Mouse (Mus musculus): Measurements from ENCODE around the gene Irf2bpl. TPM values are rescaled to one million over a fixed set of nuclear protein-coding genes. Genes with fewer than 3 reads are reported as not detected.
A peak's percentile ranks its signal among the peaks of the same experiment; 100 is the strongest.

Gene Irf2bpl
- total and polyA plus RNA-seq, 3 experiments = 7.0 to 19.6 (median 12.1) TPM

GRCm38 (mm10) chr12:86876981-86877380 lies 7.6 kb downstream of the Irf2bpl start:
- no peaks in the 10 kb centered on the region for H3K27me3 ChIP-seq (replicated peaks)
- H3K4me2 ChIP-seq (ENCODE audit: insufficient read depth, low read depth, poor library complexity, severe bottlenecking) = no peak overlapping the region
- no peak for DNase-seq (ENCODE audit: extremely low read depth)
- in situ Hi-C loops (cut with MboI; ENCODE audit: low pct_ligation_motif_present, low pct_unique_long_range_greater_than_20kb, low sequenced_read_pairs) (no loop called here), dilution Hi-C loops (cut with MboI; ENCODE audit: extremely low pct_ligation_motif_present, extremely low pct_unique_long_range_greater_than_20kb, low sequenced_read_pairs) (no loop called here)
- H3K27ac ChIP-seq (ENCODE audit: insufficient read depth, low read depth) = no peak overlapping the region
- TF ChIP-seq ZMIZ1 (IDR thresholded peaks at IDR 0.05; ENCODE audit: low read depth, low read length) (no peak), KAT2A (IDR thresholded peaks at IDR 0.05; ENCODE audit: insufficient replicate concordance, low read length) (no peak), MXI1 (IDR thresholded peaks at IDR 0.05; ENCODE audit: low read depth, low read length) (no peak), MYC (IDR thresholded peaks at IDR 0.05; ENCODE audit: low read depth, low read length) (no peak), PAX5 (IDR thresholded peaks at IDR 0.05; ENCODE audit: low read length) (no peak), IRF4 (IDR thresholded peaks at IDR 0.05; ENCODE audit: low read depth, low read length) (no peak), ZNF384 (IDR thresholded peaks at IDR 0.05; ENCODE audit: low read depth, low read length) (no peak), JUN (IDR thresholded peaks at IDR 0.05; ENCODE audit: insufficient read depth, low read depth, low read length) (no peak), JUND (conservative IDR thresholded peaks at IDR 0.05; ENCODE audit: low read depth, low read length) (no peak), CHD1 (IDR thresholded peaks at IDR 0.05; ENCODE audit: low read depth, low read length) (no peak), CHD2 (IDR thresholded peaks at IDR 0.05; ENCODE audit: low read length) (no peak), ELF1 (IDR thresholded peaks at IDR 0.05; ENCODE audit: low read depth, low read length) (no peak), SIN3A (IDR thresholded peaks at IDR 0.05; ENCODE audit: low read length) (no peak)
- H3K4me3 ChIP-seq (replicated peaks in 1 of 3; ENCODE audit: low read depth in 2 of 3, low read length in 2 of 3, poor library complexity in 1 of 3) = no peak overlapping the region
- H3K9ac ChIP-seq (ENCODE audit: insufficient read depth, low read depth) = no peak overlapping the region
- H3K36me3 ChIP-seq (replicated peaks in 1 of 2; ENCODE audit: control insufficient read depth in 1 of 2, insufficient read depth in 1 of 2, low read length in 1 of 2) = peaks cover 5 to 6% of the 10 kb centered on the region in 2 experiments
- H3K9me3 ChIP-seq (replicated peaks; ENCODE audit: low read length) = no peaks in the 10 kb centered on the region
- peaks cover 5% of the 10 kb centered on the region; the same call in 1 of the 2 replicates for H3K79me2 ChIP-seq (replicated peaks; ENCODE audit: control insufficient read depth, extremely low read depth, insufficient read depth, poor library complexity, severe bottlenecking)
- H3K4me1 ChIP-seq (ENCODE audit: control insufficient read depth in 1 of 2, insufficient read depth in 2 of 2) = peaks cover 20 to 44% of the 10 kb centered on the region in 2 experiments

GRCm38 (mm10) chr12:86876116-86876515 lies 8.5 kb downstream of the Irf2bpl start:
- peak; percentile 80 for DNase-seq (ENCODE audit: extremely low read depth)
- no peak overlapping the region for H3K9ac ChIP-seq (ENCODE audit: insufficient read depth, low read depth)
- no peak overlapping the region for H3K27ac ChIP-seq (ENCODE audit: insufficient read depth, low read depth)
- peaks cover 16 to 40% of the 10 kb centered on the region in 2 experiments for H3K4me1 ChIP-seq (ENCODE audit: control insufficient read depth in 1 of 2, insufficient read depth in 2 of 2)
- peaks cover 0 to 2% of the 10 kb centered on the region in 2 experiments for H3K36me3 ChIP-seq (replicated peaks in 1 of 2; ENCODE audit: control insufficient read depth in 1 of 2, insufficient read depth in 1 of 2, low read length in 1 of 2)
- no peaks in the 10 kb centered on the region for H3K27me3 ChIP-seq (replicated peaks)
- no peaks in the 10 kb centered on the region for H3K79me2 ChIP-seq (replicated peaks; ENCODE audit: control insufficient read depth, extremely low read depth, insufficient read depth, poor library complexity, severe bottlenecking)
- dilution Hi-C loops (cut with MboI; ENCODE audit: extremely low pct_ligation_motif_present, extremely low pct_unique_long_range_greater_than_20kb, low sequenced_read_pairs) (no loop called here), in situ Hi-C loops (cut with MboI; ENCODE audit: low pct_ligation_motif_present, low pct_unique_long_range_greater_than_20kb, low sequenced_read_pairs) (no loop called here)
- peak overlapping the region; percentile 10; the same call in 1 of the 2 replicates for H3K4me2 ChIP-seq (ENCODE audit: insufficient read depth, low read depth, poor library complexity, severe bottlenecking)
- no peak overlapping the region for H3K4me3 ChIP-seq (replicated peaks in 1 of 3; ENCODE audit: low read depth in 2 of 3, low read length in 2 of 3, poor library complexity in 1 of 3)
- no peaks in the 10 kb centered on the region for H3K9me3 ChIP-seq (replicated peaks; ENCODE audit: low read length)
- TF ChIP-seq MAZ (IDR thresholded peaks at IDR 0.05; ENCODE audit: low read depth, low read length) (no peak), MXI1 (IDR thresholded peaks at IDR 0.05; ENCODE audit: low read depth, low read length) (no peak), BHLHE40 (IDR thresholded peaks at IDR 0.05; ENCODE audit: low read depth, low read length) (peak; percentile 33), ZC3H11A (IDR thresholded peaks at IDR 0.05; ENCODE audit: low read depth, low read length) (no peak), POLR2A (IDR thresholded peaks at IDR 0.05; ENCODE audit: low read depth, low read length) (no peak), ZMIZ1 (IDR thresholded peaks at IDR 0.05; ENCODE audit: low read depth, low read length) (no peak), EP300 (IDR thresholded peaks at IDR 0.05; ENCODE audit: low read length) (peak; percentile 89), RAD21 (IDR thresholded peaks at IDR 0.05; ENCODE audit: low read depth, low read length) (no peak; the same call in none of the 2 replicates), NELFE (IDR thresholded peaks at IDR 0.05; ENCODE audit: low read depth, low read length) (no peak), NRF1 (IDR thresholded peaks at IDR 0.05; ENCODE audit: low read depth, low read length) (no peak), MAFK (IDR thresholded peaks at IDR 0.05; ENCODE audit: insufficient replicate concordance, low read length) (no peak), KAT2A (IDR thresholded peaks at IDR 0.05; ENCODE audit: insufficient replicate concordance, low read length) (no peak), MYC (IDR thresholded peaks at IDR 0.05; ENCODE audit: low read depth, low read length) (0 out of 2 replicates have a peak, but pooled peaks have one; percentile 24), IRF4 (IDR thresholded peaks at IDR 0.05; ENCODE audit: low read depth, low read length) (peak; percentile 94), SMC3 (IDR thresholded peaks at IDR 0.05; ENCODE audit: low read depth, low read length) (peak; percentile 28), RCOR1 (conservative IDR thresholded peaks at IDR 0.05; ENCODE audit: low read depth, low read length) (no peak; the same call in 1 of the 2 replicates), CHD2 (IDR thresholded peaks at IDR 0.05; ENCODE audit: low read length) (peak; percentile 86), SIN3A (IDR thresholded peaks at IDR 0.05; ENCODE audit: low read length) (no peak; the same call in 1 of the 2 replicates), ELF1 (IDR thresholded peaks at IDR 0.05; ENCODE audit: low read depth, low read length) (0 out of 2 replicates have a peak, but pooled peaks have one; percentile 26), USF1 (IDR thresholded peaks at IDR 0.05; ENCODE audit: low read depth, low read length) (no peak), PAX5 (IDR thresholded peaks at IDR 0.05; ENCODE audit: low read length) (no peak), MAX (IDR thresholded peaks at IDR 0.05; ENCODE audit: low read length) (no peak), POLR2AphosphoS2 (IDR thresholded peaks at IDR 0.05; ENCODE audit: low read depth, low read length) (no peak), JUND (conservative IDR thresholded peaks at IDR 0.05; ENCODE audit: low read depth, low read length) (no peak), JUN (IDR thresholded peaks at IDR 0.05; ENCODE audit: insufficient read depth, low read depth, low read length) (no peak), ETS1 (conservative IDR thresholded peaks at IDR 0.05; ENCODE audit: low read depth, low read length) (peak; percentile 49), ZNF384 (IDR thresholded peaks at IDR 0.05; ENCODE audit: low read depth, low read length) (no peak), MEF2A (IDR thresholded peaks at IDR 0.05; ENCODE audit: borderline replicate concordance, low read depth, low read length) (peak; percentile 60; the same call in 1 of the 2 replicates), HCFC1 (IDR thresholded peaks at IDR 0.05; ENCODE audit: low read depth, low read length) (no peak)

Data from CH12.LX (cell line).